Mouse (Mus musculus) cortical plate, adult 2 months (tissue): ENCODE measurements around the gene Mrgpre. TPM values are rescaled to one million over a fixed set of nuclear protein-coding genes. Genes with fewer than 3 reads are reported as not detected.

Source experiments
- H3K27ac ChIP-seq: fragments of 200-500 bp; 2 replicates; pipeline ENCODE4 v1.5.1; 2012; ENCODE audit warnings: low read length, control low read depth, inconsistent platforms; ENCODE audit not compliant: insufficient read depth
- H3K4me1 ChIP-seq: fragments of 200-500 bp; 2 replicates; pipeline ENCODE4 v1.6.1; 2011; ENCODE audit warnings: low read length; ENCODE audit not compliant: control insufficient read depth, insufficient read depth
- H3K4me3 ChIP-seq: fragments of 200-500 bp; 2 replicates; pipeline ENCODE4 v1.5.1; 2011; ENCODE audit warnings: mild to moderate bottlenecking, low read length, control low read depth; ENCODE audit not compliant: insufficient read depth
- CTCF ChIP-seq: fragments of 200-500 bp; IDR thresholded peaks from 2 replicates; pipeline ENCODE4 v1.5.1; 2011; ENCODE audit warnings: mild to moderate bottlenecking, control low read depth, low read length; ENCODE audit not compliant: insufficient read depth; ENCODE audit errors: extremely low read depth
- POLR2A ChIP-seq: fragments of 200-500 bp; IDR thresholded peaks from 2 replicates; pipeline ENCODE4 v1.6.1; 2011; ENCODE audit warnings: mild to moderate bottlenecking, low read length, control low read depth; ENCODE audit not compliant: insufficient read depth; ENCODE audit errors: extremely low read depth
- polyA plus RNA-seq: library from polyadenylated mRNA; depleted of rRNA; stranded (reverse); fragments of >200 nt; gene quantifications from 2 replicates; pipeline ENCODE4 v1.2.3, GENCODE M21; 2012

The Mrgpre gene
- polyA plus RNA-seq, 1 experiment = 5.7 TPM

DNA sequence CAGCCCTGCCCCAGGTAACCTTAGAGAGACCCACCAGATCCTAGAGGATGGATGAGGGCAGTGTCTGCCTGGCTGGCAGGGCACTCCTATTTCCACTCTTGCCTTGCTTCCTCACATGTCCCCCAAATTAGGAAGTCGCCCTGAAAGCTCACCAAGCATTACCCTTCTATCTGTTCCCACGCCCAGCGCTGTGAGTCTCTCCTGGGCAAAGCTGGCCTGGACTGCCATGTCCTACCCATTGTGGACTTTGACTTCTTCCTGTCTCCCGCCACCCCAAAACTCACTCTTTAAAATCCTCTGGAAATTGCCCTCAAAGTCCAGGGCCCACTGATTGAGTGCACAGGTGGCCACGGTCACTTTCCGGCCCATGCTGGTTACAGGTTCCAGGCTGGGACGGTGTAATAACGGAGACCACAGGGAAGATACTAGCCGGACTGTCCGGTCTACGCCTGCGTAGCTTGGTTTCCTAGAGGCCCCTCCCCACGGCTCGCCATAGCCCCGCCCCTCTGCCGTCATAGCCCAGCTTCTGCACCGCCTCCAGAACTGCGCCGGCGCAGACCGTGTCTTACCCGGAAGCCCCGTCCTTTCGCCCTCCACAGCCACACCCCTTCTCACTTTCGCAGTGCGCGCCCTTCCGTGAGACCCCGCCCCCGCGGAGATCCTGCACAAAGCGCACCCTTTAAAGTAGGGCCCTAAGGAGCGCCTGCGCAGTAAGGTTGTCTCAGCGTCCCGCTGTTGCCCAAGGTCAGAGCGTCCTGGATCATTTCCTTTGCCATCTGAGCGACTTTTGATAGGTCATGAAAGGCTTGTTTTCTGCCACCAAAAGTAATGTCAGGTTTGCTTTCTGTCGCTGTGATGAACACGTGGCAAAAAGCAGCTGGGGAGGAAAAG lies 38.3 kb upstream of the Mrgpre start, which contains the start of the genes Nadsyn1 and Dhcr7:
Nadsyn1 (minus strand) TSS at position 475 of the 891 bp plus-strand sequence.
Dhcr7 (plus strand) TSS at position 771 of the 891 bp plus-strand sequence.
- Histone ChIP-seq H3K4me3 (peak within 1 kb of the TSS; percentile 73), H3K27ac (peak within 1 kb of the TSS; percentile 78), H3K4me1 (peaks cover 4% of the 10 kb centered on the region; the same call in 1 of the 2 replicates)
- peak; percentile 90 for TF ChIP-seq POLR2A
- TF ChIP-seq CTCF = no peak

- Histone ChIP-seq H3K4me1 (peaks cover 4% of the 10 kb centered on the region; the same call in 1 of the 2 replicates), H3K27ac (no peak overlapping the region), H3K4me3 (no peak overlapping the region)
- TF ChIP-seq CTCF = no peak
- no peak for TF ChIP-seq POLR2A
Measured at GRCm38 (mm10) chr7:143821241-143821640, 36.9 kb upstream of the Mrgpre start.

DNA sequence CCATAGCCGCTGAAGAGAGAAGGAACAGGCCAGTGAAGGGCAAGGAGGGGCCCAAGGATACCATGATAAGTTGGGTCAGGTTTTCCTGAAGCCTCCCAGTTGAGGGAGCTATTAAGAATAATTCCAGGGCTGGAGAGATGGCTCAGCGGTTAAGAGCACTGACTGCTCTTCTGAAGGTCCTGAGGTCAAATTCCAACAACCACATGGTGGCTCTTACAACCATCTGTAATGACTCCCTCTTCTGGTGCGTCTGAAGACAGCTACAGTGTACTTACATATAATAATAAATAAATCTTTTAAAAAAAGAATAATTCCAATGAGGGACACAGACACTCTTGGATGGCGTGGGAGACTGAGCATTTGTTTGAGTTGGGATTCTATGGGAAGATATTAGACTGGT lies 34.9 kb upstream of the Mrgpre start:
- Histone ChIP-seq H3K27ac (no peak overlapping the region), H3K4me1 (peaks cover 4% of the 10 kb centered on the region; the same call in 1 of the 2 replicates), H3K4me3 (no peak overlapping the region)
- TF ChIP-seq POLR2A = no peak
- no peak for TF ChIP-seq CTCF

DNA sequence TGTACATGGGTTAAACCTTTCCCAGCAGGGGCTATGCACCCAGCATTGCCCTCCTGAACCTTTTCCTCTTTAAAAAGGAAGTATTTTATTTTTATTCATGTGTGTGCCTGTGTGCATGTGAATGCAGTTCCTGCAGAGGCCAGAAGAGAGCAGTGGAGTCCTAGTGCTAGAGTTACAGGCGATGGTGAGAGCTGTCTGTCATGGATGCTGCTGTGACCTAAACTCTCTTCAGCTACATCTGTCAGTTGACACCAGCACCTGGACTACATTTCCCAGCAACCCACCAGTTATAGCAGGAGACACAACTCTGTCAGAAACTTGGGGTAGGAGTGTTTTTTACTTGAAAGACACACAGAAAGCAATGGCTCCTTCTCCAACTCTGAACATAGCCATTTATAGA lies 24.6 kb upstream of the Mrgpre start:
- Histone ChIP-seq H3K27ac (no peak overlapping the region), H3K4me3 (no peak overlapping the region), H3K4me1 (peaks cover 2% of the 10 kb centered on the region; the same call in 1 of the 2 replicates)
- TF ChIP-seq CTCF = 0 out of 2 replicates have a peak, but pooled peaks have one; percentile 22
- no peak for TF ChIP-seq POLR2A

DNA sequence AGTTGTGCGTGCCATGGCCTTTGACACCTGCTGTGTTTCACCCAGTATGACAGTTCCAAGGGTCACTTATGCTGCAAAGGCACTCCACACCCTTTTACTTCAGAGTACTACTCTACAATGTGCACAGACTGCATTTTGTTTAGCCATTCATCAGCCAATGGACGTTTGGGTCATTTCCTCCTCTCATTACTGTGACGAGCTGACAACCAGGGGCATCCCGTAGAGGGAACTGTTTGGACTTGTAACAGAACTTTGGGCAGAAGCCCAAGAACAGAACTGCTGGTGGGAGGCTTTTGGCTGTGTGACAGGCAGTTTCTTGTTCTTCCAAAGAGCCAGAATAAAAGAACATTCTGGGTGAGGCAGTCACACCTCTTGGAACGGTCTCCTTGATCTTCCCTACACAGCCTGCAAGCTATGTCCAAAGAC lies 20.9 kb upstream of the Mrgpre start:
- Histone ChIP-seq H3K4me1 (peaks cover 2% of the 10 kb centered on the region; the same call in 1 of the 2 replicates), H3K4me3 (no peak overlapping the region), H3K27ac (no peak overlapping the region)
- TF ChIP-seq POLR2A (no peak), CTCF (no peak)

DNA sequence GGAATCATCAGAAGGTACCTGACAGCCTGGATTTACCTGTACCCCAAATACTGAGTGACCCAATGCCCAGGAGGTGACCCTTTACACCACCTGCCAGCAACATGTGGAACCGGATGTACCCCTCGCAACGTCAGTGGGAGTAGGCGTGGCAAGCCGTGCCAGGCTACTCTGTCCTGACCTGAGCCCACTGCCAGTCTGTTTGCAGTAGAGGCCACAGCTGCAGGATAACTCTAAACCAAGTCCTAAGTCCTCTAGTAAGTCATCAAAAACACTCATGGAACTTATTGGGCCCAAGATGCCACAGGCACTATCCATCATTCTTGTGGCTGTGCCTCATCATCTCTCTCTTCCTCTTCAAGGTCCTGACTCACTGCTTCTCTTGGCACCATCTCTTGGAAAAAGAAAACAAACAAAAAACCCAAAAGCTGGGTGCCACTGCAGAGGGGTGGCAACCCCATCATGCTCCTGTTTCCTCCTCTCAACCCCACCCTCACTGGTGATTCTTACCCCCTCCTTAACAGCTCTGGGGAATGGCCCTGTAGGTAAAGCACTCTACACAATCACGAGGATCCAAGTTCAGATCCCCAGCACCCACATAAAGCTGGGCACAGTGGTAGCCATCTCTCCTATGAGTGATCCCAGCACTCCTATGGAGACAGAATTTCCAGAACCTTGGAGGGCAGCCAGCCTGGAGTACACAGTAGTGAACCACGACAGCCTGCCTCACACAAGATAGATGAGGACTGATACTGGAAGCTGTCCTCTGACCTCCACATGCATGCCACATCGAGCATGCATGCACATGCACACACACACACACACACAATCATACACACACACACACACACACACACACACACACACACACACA lies 17.1 kb upstream of the Mrgpre start:
- H3K4me3 ChIP-seq = no peak overlapping the region

GRCm38 (mm10) chr7:143800770-143801169 lies 16.5 kb upstream of the Mrgpre start:
- Histone ChIP-seq H3K27ac (no peak overlapping the region), H3K4me1 (peaks cover 2% of the 10 kb centered on the region; the same call in 1 of the 2 replicates), H3K4me3 (no peak overlapping the region)
- TF ChIP-seq POLR2A (no peak), CTCF (no peak)

More for the DNA sequence above, 17.1 kb upstream of the Mrgpre start:
- H3K4me1 ChIP-seq = peaks cover 2% of the 10 kb centered on the region; the same call in 1 of the 2 replicates
- TF ChIP-seq CTCF (no peak), POLR2A (no peak)
- no peak overlapping the region for H3K27ac ChIP-seq

- TF ChIP-seq CTCF (no peak), POLR2A (no peak)
- H3K4me3 ChIP-seq = no peak overlapping the region
- no peaks in the 10 kb centered on the region for H3K4me1 ChIP-seq
- H3K27ac ChIP-seq = no peak overlapping the region
Measured at GRCm38 (mm10) chr7:143798783-143799182, 14.5 kb upstream of the Mrgpre start.

DNA sequence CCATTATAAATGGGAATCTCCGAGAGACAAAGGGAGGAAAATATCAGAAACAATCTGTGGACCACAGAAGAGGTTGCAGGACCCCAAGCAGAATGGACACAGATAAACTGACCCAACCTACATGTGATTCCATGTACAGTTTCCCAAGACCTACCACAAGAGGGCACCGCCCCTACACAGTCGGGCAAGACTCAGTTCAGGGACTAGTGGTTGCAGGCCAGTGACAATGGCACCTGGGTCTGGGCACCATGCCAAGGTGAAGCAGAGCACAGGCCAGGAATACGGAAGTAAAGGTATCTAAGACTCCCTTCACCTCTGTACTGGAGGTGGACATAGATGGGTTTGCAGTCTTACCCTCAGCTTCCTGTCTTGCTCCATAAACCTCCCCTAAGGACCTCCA lies 8.8 kb upstream of the Mrgpre start:
- no peaks in the 10 kb centered on the region for H3K4me1 ChIP-seq
- H3K4me3 ChIP-seq = no peak overlapping the region
- peak; percentile 44 for TF ChIP-seq CTCF
- TF ChIP-seq POLR2A = no peak
- no peak overlapping the region for H3K27ac ChIP-seq
